Mouse (Mus musculus) hindbrain, embryonic 13.5 days (tissue): ENCODE data around the gene Dkkl1. TPM values are rescaled to one million over a fixed set of nuclear protein-coding genes. Genes with fewer than 3 reads are reported as not detected.

ENCODE experiments used
- ATAC-seq: fragments of 200-750 bp; cut with Nextera tagmentation; 2 replicates; pipeline ENCODE4 v1.8.0; 2017; ENCODE audit warnings: moderate TSS enrichment; ENCODE audit not compliant: low FRiP score
- H3K27ac ChIP-seq: fragments of 300-500 bp; sonication (generic); 2 replicates; pipeline ENCODE4 v1.5.1; 2015; ENCODE audit warnings: inconsistent platforms, mild to moderate bottlenecking, moderate library complexity
- H3K27me3 ChIP-seq: fragments of 300-500 bp; sonication (generic); 2 replicates; pipeline ENCODE4 v1.6.1; 2015; ENCODE audit warnings: mild to moderate bottlenecking, inconsistent platforms
- H3K36me3 ChIP-seq: fragments of 300-500 bp; sonication (generic); 2 replicates; pipeline ENCODE4 v1.6.1; 2015; ENCODE audit warnings: mild to moderate bottlenecking, inconsistent platforms
- H3K4me1 ChIP-seq: fragments of 300-500 bp; sonication (generic); replicated peaks from 2 replicates; pipeline ENCODE4 v1.6.1; 2015; ENCODE audit warnings: inconsistent platforms
- H3K4me2 ChIP-seq: fragments of 300-500 bp; sonication (generic); 2 replicates; pipeline ENCODE4 v1.6.1; 2015; ENCODE audit warnings: inconsistent platforms, mild to moderate bottlenecking, moderate library complexity
- H3K4me3 ChIP-seq: fragments of 300-500 bp; sonication (generic); 2 replicates; pipeline ENCODE4 v1.5.1; 2015; ENCODE audit warnings: mild to moderate bottlenecking, inconsistent platforms
- H3K9ac ChIP-seq: fragments of 300-500 bp; sonication (generic); 2 replicates; pipeline ENCODE4 v1.6.1; 2015; ENCODE audit warnings: mild to moderate bottlenecking, inconsistent platforms
- H3K9me3 ChIP-seq: fragments of 300-500 bp; sonication (generic); 2 replicates; pipeline ENCODE4 v1.6.1; 2016; ENCODE audit warnings: inconsistent platforms
- WGBS: fragments of 180-500 bp; shearing (Covaris S2); methylation state at CpG from one replicate; pipeline ENCODE4 v1.1.7; 2015; 5-methylcytosine and 5-hydroxymethylcytosine counted together
- polyA plus RNA-seq: library from polyadenylated mRNA; unstranded; fragments of >200 nt; fragmentation: Nextera tagmentation; extraction: Ambion mirVana; gene quantifications from 2 replicates; pipeline ENCODE4 v1.2.1, GENCODE M21; 2015

The Dkkl1 gene
- polyA plus RNA-seq, 1 experiment from 2014 or later: 5.6 TPM

DNA sequence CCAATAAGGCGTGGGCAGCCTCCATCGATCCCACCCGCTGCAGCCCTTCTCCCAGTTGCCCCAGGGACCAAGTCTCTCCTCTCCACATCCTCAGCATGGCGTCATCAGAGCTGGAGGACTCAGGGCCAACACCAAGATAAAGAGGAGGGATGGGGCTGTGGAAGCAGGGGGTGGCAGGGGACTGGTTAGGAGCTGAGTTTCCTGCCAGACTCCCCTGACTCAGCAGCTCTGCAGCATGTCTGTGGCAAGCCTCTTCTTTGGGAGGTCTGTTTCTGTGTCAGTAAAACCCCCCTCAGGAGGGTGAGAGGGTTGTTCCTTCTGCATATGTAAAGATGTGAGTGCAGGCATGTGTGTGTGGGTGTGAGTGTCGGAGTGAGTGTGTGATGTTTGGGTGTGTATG lies 15.0 kb downstream of the Dkkl1 start:
- H3K4me2 ChIP-seq: no peak overlapping the region
- no peak for ATAC-seq
- 75% methylated on average over 5 of the region's 5 CpGs for WGBS
- H3K4me3 ChIP-seq: no peak overlapping the region
- peaks cover 7% of the 10 kb centered on the region for H3K4me1 ChIP-seq
- peaks cover 22% of the 10 kb centered on the region for H3K27me3 ChIP-seq
- peak overlapping the region; percentile 40; the same call in 1 of the 2 replicates for H3K9ac ChIP-seq
- H3K9me3 ChIP-seq: no peaks in the 10 kb centered on the region
- no peaks in the 10 kb centered on the region for H3K36me3 ChIP-seq
- H3K27ac ChIP-seq: no peak overlapping the region

DNA sequence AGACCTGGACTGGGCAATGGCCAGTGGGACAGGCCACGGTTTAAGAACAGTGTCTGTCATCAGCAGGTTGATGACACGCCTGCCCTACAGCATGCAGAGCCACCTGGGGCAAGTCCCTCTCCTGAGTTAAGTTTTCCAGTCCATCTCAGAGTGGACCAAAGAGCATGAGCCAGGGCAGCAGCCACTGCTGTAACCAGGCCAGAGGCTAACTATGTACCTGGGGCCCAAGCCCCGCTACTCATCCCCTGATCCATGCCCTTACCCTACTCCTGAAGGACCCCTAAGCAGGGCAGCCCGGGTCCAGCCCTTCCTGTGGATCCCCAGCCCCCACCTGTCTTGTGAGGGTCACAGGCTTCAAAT lies 15.8 kb downstream of the Dkkl1 start:
- WGBS: 85% methylated on average over 4 of the region's 4 CpGs
- no peak for ATAC-seq
- H3K4me3 ChIP-seq: no peak overlapping the region

DNA sequence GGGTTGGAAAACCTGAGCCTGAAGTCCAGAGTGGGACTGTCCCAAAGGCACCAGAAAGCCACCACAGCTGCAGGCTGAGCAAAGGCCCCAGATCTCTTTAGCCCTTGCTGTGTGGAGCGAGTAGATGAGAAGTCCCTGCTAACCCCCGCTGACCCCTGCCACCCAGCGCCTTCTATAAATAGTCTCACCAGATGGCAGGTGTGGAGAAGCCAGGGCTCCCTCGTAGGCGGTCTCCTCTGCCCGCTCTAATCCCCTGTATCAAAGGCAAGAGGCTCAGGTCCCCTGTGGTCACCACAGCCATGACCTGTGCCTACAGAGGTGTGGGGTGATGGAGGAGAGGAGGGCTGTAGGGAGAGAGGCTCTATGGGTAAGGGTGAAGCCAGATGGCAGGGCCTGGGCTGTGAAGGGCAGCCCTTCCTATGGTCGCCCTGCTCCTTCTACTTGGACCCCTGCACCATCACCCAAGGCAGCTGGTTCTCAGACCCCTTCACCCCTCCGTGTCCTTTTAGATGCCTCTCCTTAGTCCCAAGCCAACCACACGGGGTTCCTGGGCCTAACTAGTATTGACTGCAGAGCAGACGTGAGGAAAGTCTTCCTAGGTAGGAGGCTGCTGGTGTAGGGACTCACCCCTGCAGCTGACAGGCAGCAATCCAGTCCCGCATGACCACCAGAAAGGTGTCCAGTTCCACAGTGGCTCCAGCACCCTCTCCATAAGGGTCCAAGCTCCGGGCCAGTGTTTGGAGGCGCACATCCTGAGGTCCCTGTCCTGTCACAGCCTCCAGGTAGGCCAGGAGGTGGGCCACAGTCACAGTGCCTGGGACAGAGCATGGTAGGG lies 16.4 kb downstream of the Dkkl1 start:
- no peaks in the 10 kb centered on the region for H3K9me3 ChIP-seq
- H3K9ac ChIP-seq: no peak overlapping the region
- no peak overlapping the region for H3K4me2 ChIP-seq
- H3K4me3 ChIP-seq: no peak overlapping the region
- 67% methylated on average over 13 of the region's 13 CpGs for WGBS
- H3K4me1 ChIP-seq: peaks cover 12% of the 10 kb centered on the region
- H3K27ac ChIP-seq: no peak overlapping the region
- peaks cover 27% of the 10 kb centered on the region for H3K27me3 ChIP-seq
- no peaks in the 10 kb centered on the region for H3K36me3 ChIP-seq
- ATAC-seq: no peak

More for the DNA sequence above, 15.8 kb downstream of the Dkkl1 start:
- Histone ChIP-seq H3K27me3 (peaks cover 22% of the 10 kb centered on the region), H3K9me3 (no peaks in the 10 kb centered on the region), H3K27ac (no peak overlapping the region), H3K36me3 (no peaks in the 10 kb centered on the region), H3K4me1 (peaks cover 12% of the 10 kb centered on the region), H3K9ac (no peak overlapping the region), H3K4me2 (no peak overlapping the region)

GRCm38 (mm10) chr7:45193871-45194785 lies 17.8 kb downstream of the Dkkl1 start:
- H3K4me2 ChIP-seq: no peak overlapping the region
- H3K4me1 ChIP-seq: peaks cover 12% of the 10 kb centered on the region
- 74% methylated on average over 17 of the region's 17 CpGs for WGBS
- H3K4me3 ChIP-seq: no peak overlapping the region
- H3K9me3 ChIP-seq: no peaks in the 10 kb centered on the region
- ATAC-seq: no peak
- H3K27me3 ChIP-seq: peaks cover 41% of the 10 kb centered on the region
- no peaks in the 10 kb centered on the region for H3K36me3 ChIP-seq
- no peak overlapping the region for H3K9ac ChIP-seq
- H3K27ac ChIP-seq: no peak overlapping the region

DNA sequence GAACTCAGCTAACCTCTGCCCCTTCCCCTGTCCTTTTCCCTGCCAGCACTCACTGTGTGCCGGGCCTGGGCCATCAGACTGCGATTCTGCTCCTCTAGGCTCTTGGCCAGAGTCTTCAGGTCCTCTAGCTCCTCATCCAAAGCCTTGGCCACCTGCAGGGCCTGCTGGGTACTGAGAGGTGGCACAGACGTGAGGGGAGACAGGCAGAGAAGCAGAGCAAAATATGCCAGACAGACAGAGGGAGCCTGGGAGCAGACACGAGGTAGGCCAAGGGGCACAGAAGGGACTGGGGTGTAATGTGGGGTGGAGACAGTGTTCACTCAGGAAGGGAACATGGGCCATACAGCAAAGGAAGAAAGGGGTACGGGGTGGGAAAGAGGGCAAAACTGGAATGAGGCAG lies 18.5 kb downstream of the Dkkl1 start:
- Histone ChIP-seq H3K27me3 (peaks cover 48% of the 10 kb centered on the region), H3K4me2 (no peak overlapping the region), H3K9ac (peak overlapping the region; percentile 46), H3K9me3 (no peaks in the 10 kb centered on the region), H3K4me3 (no peak overlapping the region), H3K36me3 (no peaks in the 10 kb centered on the region), H3K27ac (no peak overlapping the region), H3K4me1 (peaks cover 11% of the 10 kb centered on the region)
- no peak for ATAC-seq
- 49% methylated on average over 5 of the region's 5 CpGs for WGBS

- no peak overlapping the region for H3K9ac ChIP-seq
- peaks cover 55% of the 10 kb centered on the region for H3K27me3 ChIP-seq
- H3K4me3 ChIP-seq: no peak overlapping the region
- no peak overlapping the region for H3K4me2 ChIP-seq
- H3K9me3 ChIP-seq: no peaks in the 10 kb centered on the region
- H3K4me1 ChIP-seq: peaks cover 6% of the 10 kb centered on the region; the same call in 1 of the 2 replicates
- WGBS: 83% methylated on average over 7 of the region's 7 CpGs
- H3K36me3 ChIP-seq: no peaks in the 10 kb centered on the region
- no peak overlapping the region for H3K27ac ChIP-seq
- ATAC-seq: no peak
Measured at GRCm38 (mm10) chr7:45192585-45193310, 19.2 kb downstream of the Dkkl1 start.

DNA sequence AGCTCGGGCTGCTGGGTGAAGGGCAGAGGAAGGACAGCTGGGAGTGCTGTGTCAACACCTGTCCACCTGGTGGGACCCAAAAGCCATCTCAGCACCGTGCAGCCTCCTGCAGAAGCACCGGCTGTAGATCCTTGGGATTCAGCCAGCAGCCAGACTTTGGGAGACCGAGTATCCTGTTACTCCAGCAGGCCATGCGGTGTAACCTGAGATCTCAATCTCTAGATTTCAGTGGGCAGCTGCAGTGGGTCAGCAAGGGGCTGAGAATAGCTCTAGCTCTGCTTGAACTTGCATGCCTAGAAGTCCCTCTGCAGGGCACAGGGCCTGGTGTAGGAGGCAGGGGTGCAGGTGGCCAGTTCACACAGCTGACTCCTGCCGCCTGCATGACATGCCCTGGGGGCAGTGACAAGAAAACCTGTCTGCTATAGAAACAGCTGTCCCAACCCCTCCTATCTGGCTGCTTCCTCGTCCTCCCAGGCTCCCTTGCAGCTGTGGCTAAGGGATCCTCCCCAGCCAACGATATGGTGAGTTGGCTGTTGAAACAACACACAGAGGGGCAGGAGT lies 20.1 kb downstream of the Dkkl1 start:
- no peak for ATAC-seq
- Histone ChIP-seq H3K4me3 (no peak overlapping the region), H3K36me3 (no peaks in the 10 kb centered on the region), H3K27me3 (peaks cover 54% of the 10 kb centered on the region), H3K9ac (0 out of 2 replicates have a peak overlapping the region, but pooled peaks have one; percentile 49), H3K9me3 (no peaks in the 10 kb centered on the region), H3K4me2 (no peak overlapping the region), H3K4me1 (peaks cover 6% of the 10 kb centered on the region; the same call in 1 of the 2 replicates), H3K27ac (peak overlapping the region; percentile 44)
- 27% methylated on average over 8 of the region's 8 CpGs for WGBS

- H3K27me3 ChIP-seq: peaks cover 61% of the 10 kb centered on the region
- H3K27ac ChIP-seq: no peak overlapping the region
- no peaks in the 10 kb centered on the region for H3K36me3 ChIP-seq
- no peak overlapping the region for H3K4me2 ChIP-seq
- no peak for ATAC-seq
- H3K4me1 ChIP-seq: peaks cover 6% of the 10 kb centered on the region; the same call in 1 of the 2 replicates
- no peaks in the 10 kb centered on the region for H3K9me3 ChIP-seq
- no peak overlapping the region for H3K9ac ChIP-seq
- WGBS: 76% methylated on average over 2 of the region's 2 CpGs
- no peak overlapping the region for H3K4me3 ChIP-seq
Measured at GRCm38 (mm10) chr7:45191161-45191560, 20.8 kb downstream of the Dkkl1 start.

GRCm38 (mm10) chr7:45190186-45190585 lies 21.8 kb downstream of the Dkkl1 start:
- 91% methylated on average over 6 of the region's 6 CpGs for WGBS
- no peaks in the 10 kb centered on the region for H3K9me3 ChIP-seq
- H3K4me1 ChIP-seq: peaks cover 10% of the 10 kb centered on the region
- no peak overlapping the region for H3K4me2 ChIP-seq
- no peak for ATAC-seq
- peaks cover 66% of the 10 kb centered on the region for H3K27me3 ChIP-seq
- H3K36me3 ChIP-seq: no peaks in the 10 kb centered on the region
- H3K9ac ChIP-seq: no peak overlapping the region
- no peak overlapping the region for H3K4me3 ChIP-seq
- H3K27ac ChIP-seq: no peak overlapping the region

DNA sequence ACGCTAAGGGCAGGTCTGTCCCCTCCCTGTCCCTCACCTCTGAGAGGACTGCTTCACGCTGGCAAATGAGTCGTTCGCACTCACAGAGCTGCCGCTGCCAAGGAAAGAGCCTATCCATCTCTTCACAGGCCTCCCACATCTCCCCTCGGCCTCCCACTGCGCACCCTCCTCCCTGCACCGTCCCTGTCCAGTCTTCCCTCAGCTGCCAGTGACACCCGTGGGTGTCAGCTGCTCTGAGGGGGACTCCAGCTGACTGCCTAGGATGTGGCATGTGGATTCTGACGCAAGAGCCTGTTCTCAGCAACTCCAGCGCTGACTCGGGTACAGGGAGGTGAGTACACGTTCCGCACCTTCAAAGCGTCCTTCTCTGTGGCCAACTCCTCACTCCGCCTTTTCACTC lies 22.3 kb downstream of the Dkkl1 start:
- H3K27ac ChIP-seq: no peak overlapping the region
- H3K9me3 ChIP-seq: no peaks in the 10 kb centered on the region
- H3K4me3 ChIP-seq: no peak overlapping the region
- no peaks in the 10 kb centered on the region for H3K36me3 ChIP-seq
- H3K4me2 ChIP-seq: no peak overlapping the region
- 59% methylated on average over 16 of the region's 16 CpGs for WGBS
- no peak overlapping the region; the same call in 1 of the 2 replicates for H3K9ac ChIP-seq
- no peak for ATAC-seq
- peaks cover 68% of the 10 kb centered on the region for H3K27me3 ChIP-seq
- peaks cover 16% of the 10 kb centered on the region for H3K4me1 ChIP-seq

DNA sequence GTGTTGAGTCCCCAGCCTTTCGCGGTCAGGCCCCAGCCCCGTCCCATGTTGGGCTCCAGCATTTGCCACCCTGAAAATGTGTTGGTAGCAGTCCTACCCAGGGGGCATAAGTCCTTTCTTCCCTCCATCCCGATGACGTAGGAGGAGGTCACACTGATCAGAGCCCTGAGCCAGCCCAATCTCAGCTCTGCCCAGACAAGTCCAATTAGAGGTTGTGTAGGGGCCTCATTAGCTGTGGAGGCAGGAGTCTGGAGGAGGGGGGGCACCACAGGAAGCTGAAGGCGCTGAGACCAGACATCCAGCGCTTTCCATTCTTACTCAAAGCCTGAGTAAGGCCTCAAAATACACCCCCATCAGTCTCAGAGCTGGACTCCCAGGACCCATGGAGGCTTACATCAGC lies 26.0 kb downstream of the Dkkl1 start:
- Histone ChIP-seq H3K27ac (no peak overlapping the region), H3K9ac (no peak overlapping the region), H3K4me3 (no peak overlapping the region), H3K4me2 (no peak overlapping the region), H3K27me3 (peaks cover 95% of the 10 kb centered on the region), H3K4me1 (peaks cover 28% of the 10 kb centered on the region), H3K9me3 (no peaks in the 10 kb centered on the region), H3K36me3 (no peaks in the 10 kb centered on the region)
- 72% methylated on average over 7 of the region's 7 CpGs for WGBS
- no peak for ATAC-seq
